Mouse (Mus musculus) bone marrow macrophage, adult 2 months (primary cell): ENCODE data around the gene Ccnl2.

Source experiments
- CTCF ChIP-seq: IDR thresholded peaks from 2 replicates; pipeline ENCODE4 v1.5.1; 2012; ENCODE audit warnings: low read depth, mild to moderate bottlenecking, low read length, moderate library complexity
- POLR2A ChIP-seq: IDR thresholded peaks from 2 replicates; pipeline ENCODE4 v1.6.1; 2012; ENCODE audit warnings: mild to moderate bottlenecking, low read depth, low read length, borderline replicate concordance

GRCm38 (mm10) chr4:155848434-155849095, 36.3 kb downstream of the Ccnl2 start:
- TF ChIP-seq CTCF (no peak), POLR2A (no peak)
